Mouse (Mus musculus) small intestine, adult 2 months (tissue): Measurements from ENCODE around the gene Vpreb3. TPM values are rescaled to one million over a fixed set of nuclear protein-coding genes. Genes with fewer than 3 reads are reported as not detected.
A peak's percentile ranks its signal among the peaks of the same experiment; 100 is the strongest.

Source experiments
- H3K27ac ChIP-seq: fragments of 200-500 bp; 2 replicates; pipeline ENCODE4 v1.5.1; 2012; ENCODE audit warnings: low read depth, low read length, control low read depth, inconsistent platforms; ENCODE audit not compliant: insufficient read depth
- H3K27me3 ChIP-seq: fragments of 200-500 bp; 2 replicates; pipeline ENCODE4 v1.6.1; 2012; ENCODE audit warnings: mild to moderate bottlenecking, moderate library complexity, low read length, inconsistent platforms; ENCODE audit not compliant: control insufficient read depth, insufficient read depth
- H3K36me3 ChIP-seq: fragments of 200-500 bp; 2 replicates; pipeline ENCODE4 v1.6.1; 2012; ENCODE audit warnings: mild to moderate bottlenecking, low read length, control low read depth, inconsistent platforms; ENCODE audit not compliant: control insufficient read depth, insufficient read depth
- H3K4me1 ChIP-seq: fragments of 200-500 bp; 2 replicates; pipeline ENCODE4 v1.6.1; 2012; ENCODE audit warnings: low read length, inconsistent platforms, mixed read lengths; ENCODE audit not compliant: control insufficient read depth, insufficient read depth, insufficient read length
- H3K4me3 ChIP-seq: fragments of 200-500 bp; 2 replicates; pipeline ENCODE4 v1.5.1; 2012; ENCODE audit warnings: low read depth, mild to moderate bottlenecking, control low read depth, inconsistent platforms, low read length, moderate library complexity
- CTCF ChIP-seq: fragments of 200-500 bp; IDR thresholded peaks from 2 replicates; pipeline ENCODE4 v1.5.1; 2012; ENCODE audit warnings: low read depth, mild to moderate bottlenecking, control low read depth, inconsistent platforms, low read length, moderate library complexity, mixed read lengths; ENCODE audit not compliant: insufficient replicate concordance, insufficient read length; ENCODE audit errors: extremely low read depth
- POLR2A ChIP-seq: fragments of 200-500 bp; IDR thresholded peaks from 2 replicates; pipeline ENCODE4 v1.6.1; 2012; ENCODE audit warnings: low read depth, mild to moderate bottlenecking, control low read depth, inconsistent platforms, low read length, moderate library complexity
- WGBS: fragments of 180-500 bp; shearing (Covaris S2); methylation state at CpG from one replicate; pipeline ENCODE4 v1.1.7; 2018; 5-methylcytosine and 5-hydroxymethylcytosine counted together
- polyA plus RNA-seq: library from polyadenylated mRNA; depleted of rRNA; stranded (reverse); fragments of >200 nt; gene quantifications from 2 replicates; pipeline ENCODE4 v1.2.3, GENCODE M21; 2012

The Vpreb3 gene
- polyA plus RNA-seq, 1 experiment, result 54.3 TPM

GRCm38 (mm10) chr10:75898846-75899245 is 44.0 kb upstream of the Vpreb3 start:
- Histone ChIP-seq H3K4me3 (no peak overlapping the region), H3K4me1 (0 out of 2 replicates have a peak, but pooled peaks cover under 1% of the 10 kb centered on the region), H3K27me3 (no peaks in the 10 kb centered on the region), H3K36me3 (peaks cover 52% of the 10 kb centered on the region), H3K27ac (no peak overlapping the region)
- TF ChIP-seq CTCF (no peak), POLR2A (no peak)
- 27% methylated on average over 3 of the region's 3 CpGs for WGBS

DNA sequence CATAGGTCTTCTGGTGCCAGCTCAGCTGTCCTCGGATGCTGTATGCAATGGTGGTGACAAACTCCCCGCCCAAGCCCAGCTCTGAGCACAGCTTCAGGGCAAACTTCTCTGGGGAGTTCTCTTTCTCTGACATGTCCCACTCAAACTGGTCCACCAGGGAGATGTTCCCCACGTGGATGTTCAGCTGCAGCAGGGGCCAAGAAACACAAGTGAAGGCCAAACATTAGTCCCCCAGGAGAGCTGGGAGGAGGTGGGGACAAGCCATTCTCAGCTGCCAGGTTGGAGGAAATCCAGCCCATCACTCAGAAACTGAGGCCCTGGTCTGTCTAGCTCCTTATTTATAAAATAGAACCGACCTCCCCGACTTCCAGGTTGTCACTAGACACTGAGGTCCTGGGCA is 38.5 kb upstream of the Vpreb3 start:
- no peak for TF ChIP-seq POLR2A
- no peak for TF ChIP-seq CTCF
- H3K4me1 ChIP-seq, result no peaks in the 10 kb centered on the region
- H3K36me3 ChIP-seq, result peaks cover 62% of the 10 kb centered on the region
- no peak overlapping the region for H3K4me3 ChIP-seq
- no peaks in the 10 kb centered on the region for H3K27me3 ChIP-seq
- H3K27ac ChIP-seq, result no peak overlapping the region
- WGBS, result 81% methylated on average over 5 of the region's 5 CpGs

GRCm38 (mm10) chr10:75906882-75907281 is 36.0 kb upstream of the Vpreb3 start:
- H3K27ac ChIP-seq, result no peak overlapping the region
- TF ChIP-seq CTCF (no peak), POLR2A (no peak)
- H3K27me3 ChIP-seq, result no peaks in the 10 kb centered on the region
- WGBS, result 92% methylated on average over 4 of the region's 4 CpGs
- no peaks in the 10 kb centered on the region for H3K4me1 ChIP-seq
- no peak overlapping the region for H3K4me3 ChIP-seq
- H3K36me3 ChIP-seq, result peaks cover 72% of the 10 kb centered on the region

GRCm38 (mm10) chr10:75910698-75911097 is 32.2 kb upstream of the Vpreb3 start:
- H3K27ac ChIP-seq, result no peak overlapping the region
- TF ChIP-seq POLR2A (no peak), CTCF (no peak)
- WGBS, result 86% methylated on average over 2 of the region's 2 CpGs
- no peaks in the 10 kb centered on the region for H3K4me1 ChIP-seq
- H3K27me3 ChIP-seq, result no peaks in the 10 kb centered on the region
- H3K36me3 ChIP-seq, result peaks cover 58% of the 10 kb centered on the region
- H3K4me3 ChIP-seq, result no peak overlapping the region

DNA sequence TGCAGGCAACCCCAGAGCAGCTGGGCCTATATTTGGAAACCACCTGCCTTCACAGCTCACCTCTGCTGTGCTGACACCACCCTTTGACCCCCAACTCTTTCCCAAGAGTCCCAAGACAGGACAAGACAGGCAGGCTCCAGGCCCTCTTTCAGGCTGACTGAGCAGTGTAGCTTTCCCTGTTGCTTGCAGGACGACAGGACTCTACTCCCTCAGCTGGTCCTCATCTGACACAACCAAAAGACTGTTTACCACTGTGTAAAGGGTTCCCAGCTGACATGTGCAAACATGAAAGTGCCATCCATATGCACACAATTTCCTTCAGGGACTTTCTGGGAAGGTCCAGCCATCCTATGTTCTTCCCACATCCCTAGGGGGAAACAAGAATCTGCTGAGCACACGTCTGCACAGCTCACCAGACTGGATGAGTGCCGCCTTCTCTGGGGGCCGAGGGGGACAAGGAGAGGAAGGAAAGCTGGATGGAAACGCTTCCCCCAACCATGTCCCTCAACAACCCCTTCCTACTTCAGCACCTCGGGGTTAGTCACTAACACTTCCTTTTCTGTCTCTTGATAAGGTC is 29.8 kb upstream of the Vpreb3 start:
- Histone ChIP-seq H3K4me3 (no peak overlapping the region), H3K27me3 (no peaks in the 10 kb centered on the region), H3K36me3 (peaks cover 51% of the 10 kb centered on the region), H3K27ac (no peak overlapping the region), H3K4me1 (no peaks in the 10 kb centered on the region)
- 62% methylated on average over 6 of the region's 6 CpGs for WGBS
- TF ChIP-seq POLR2A, result no peak
- TF ChIP-seq CTCF, result no peak

DNA sequence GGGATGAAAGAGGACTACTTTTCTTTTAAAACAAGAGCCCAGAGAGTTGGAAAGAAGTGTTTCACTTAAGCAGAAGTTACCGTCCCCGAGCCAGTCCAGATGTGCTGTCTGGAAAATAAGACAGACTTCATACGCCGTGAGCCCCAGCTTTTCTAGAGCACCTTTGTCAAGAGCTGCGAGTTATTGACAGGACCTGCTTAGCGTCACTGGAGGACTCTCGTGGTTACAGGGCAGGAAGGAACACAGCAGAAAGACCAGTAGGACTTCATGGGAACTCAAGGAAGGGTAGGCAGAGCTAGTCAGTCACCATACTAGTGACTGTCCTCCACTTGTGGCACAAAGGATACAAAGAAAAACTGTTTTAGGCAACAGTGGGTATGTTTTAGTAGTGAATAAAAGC is 27.3 kb upstream of the Vpreb3 start:
- H3K4me1 ChIP-seq, result peaks cover 2% of the 10 kb centered on the region; the same call in 1 of the 2 replicates
- 0 out of 2 replicates have a peak overlapping the region, but pooled peaks have one; percentile 15 for H3K27ac ChIP-seq
- H3K4me3 ChIP-seq, result no peak overlapping the region
- TF ChIP-seq CTCF (no peak), POLR2A (no peak)
- peaks cover 38% of the 10 kb centered on the region for H3K36me3 ChIP-seq
- WGBS, result 82% methylated on average over 7 of the region's 7 CpGs
- H3K27me3 ChIP-seq, result no peaks in the 10 kb centered on the region

DNA sequence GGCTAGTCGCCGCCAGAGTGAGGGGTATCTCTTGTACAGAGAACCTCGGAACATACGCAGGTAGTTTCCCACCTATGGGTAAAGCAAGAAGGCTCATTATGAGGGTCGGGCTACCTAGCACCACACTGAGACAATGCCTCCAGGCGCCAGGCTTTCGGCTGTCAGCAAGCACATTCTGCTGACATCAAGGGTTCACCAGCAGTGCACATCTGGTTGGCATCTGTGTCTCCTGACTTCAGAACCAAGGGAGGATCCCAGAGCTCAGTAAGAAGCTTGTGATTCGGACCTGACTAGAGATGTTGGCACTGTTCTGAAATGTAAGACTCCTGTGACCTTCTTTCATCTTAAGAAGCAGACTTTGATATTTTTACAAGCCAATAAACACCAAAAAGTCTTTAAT is 26.0 kb upstream of the Vpreb3 start:
- no peak overlapping the region for H3K27ac ChIP-seq
- no peak overlapping the region for H3K4me3 ChIP-seq
- TF ChIP-seq POLR2A (no peak), CTCF (no peak)
- peaks cover 26% of the 10 kb centered on the region for H3K36me3 ChIP-seq
- peaks cover 4% of the 10 kb centered on the region; the same call in 1 of the 2 replicates for H3K4me1 ChIP-seq
- no peaks in the 10 kb centered on the region for H3K27me3 ChIP-seq
- WGBS, result 88% methylated on average over 8 of the region's 8 CpGs
